23 mouse cellular contexts compared by ENCODE assay signal in the genomic region with DNA sequence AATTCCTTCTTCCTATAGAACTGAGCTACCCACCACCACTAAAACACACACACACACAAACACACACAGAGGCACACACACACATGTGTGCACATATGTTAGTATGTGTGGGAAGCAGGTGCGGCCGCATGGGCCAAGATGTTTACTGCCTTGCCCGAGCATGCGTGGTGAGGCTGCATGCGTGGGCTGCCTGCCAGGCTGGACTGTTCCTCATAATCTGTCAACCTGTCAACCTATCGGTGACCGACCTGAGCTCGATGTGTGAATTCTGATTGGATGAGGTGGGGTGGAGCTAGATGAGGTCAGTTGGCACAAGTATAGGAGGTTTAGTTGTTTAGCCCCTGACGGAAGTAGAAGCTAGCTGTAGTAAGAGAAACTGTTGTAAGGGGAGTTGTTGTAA. TPM values are rescaled to one million over a fixed set of nuclear protein-coding genes. Genes with fewer than 3 reads are reported as not detected.
DNase-seq lines count a peak whose midpoint lies in the region; ATAC-seq and TF ChIP-seq lines count a peak whose summit lies in the region.
"Had no signal": no experiment of that assay in that cellular context is flagged by ENCODE, and none has a peak within 500 bp of the region (broad histone marks: within the 10 kb centered on the region; RNA-seq: fewer than 3 reads in every experiment).

No protein-coding gene starts in this region.

- peak; percentile 45; the same call in 1 of the 2 replicates for ATAC-seq in heart, postnatal 0 days (ENCODE audit: insufficient read depth, low read depth)
- ATAC-seq: forebrain, embryonic 15.5 days had no signal

- no peak for TF ChIP-seq CTCF in heart, postnatal 0 days (IDR thresholded peaks at IDR 0.05; ENCODE audit: low read depth)

- H3K4me3 ChIP-seq in heart, postnatal 0 days (ENCODE audit: low read depth, low read length): no peak overlapping the region
- H3K4me3 ChIP-seq in embryonic facial prominence, embryonic 10.5 days: no peak overlapping the region
- H3K4me3 ChIP-seq: forebrain, embryonic 15.5 days; hindbrain, embryonic 12.5 days; kidney, embryonic 15.5 days; myocyte; neural tube, embryonic 13.5 days had no signal

- H3K4me1 ChIP-seq in heart, postnatal 0 days (ENCODE audit: control insufficient read depth, insufficient read depth): 0 out of 2 replicates have a peak, but pooled peaks cover 6% of the 10 kb centered on the region
- peaks cover 15% of the 10 kb centered on the region for H3K4me1 ChIP-seq in embryonic facial prominence, embryonic 10.5 days

- H3K9ac ChIP-seq in heart, postnatal 0 days (replicated peaks; ENCODE audit: low read depth, low read length): no peak overlapping the region
- H3K9ac ChIP-seq: forebrain, embryonic 15.5 days; kidney, embryonic 15.5 days; liver, embryonic 14.5 days; lung, embryonic 14.5 days; neural tube, embryonic 13.5 days had no signal

- no peaks in the 10 kb centered on the region for H3K9me3 ChIP-seq in heart, postnatal 0 days (replicated peaks; ENCODE audit: control insufficient read depth, low read length)
- H3K9me3 ChIP-seq in embryonic facial prominence, embryonic 10.5 days: no peaks in the 10 kb centered on the region
- H3K9me3 ChIP-seq: forebrain, embryonic 15.5 days; hindbrain, embryonic 12.5 days; kidney, embryonic 15.5 days; neural tube, embryonic 13.5 days had no signal

- no peak for TF ChIP-seq EP300 in heart, postnatal 0 days (IDR thresholded peaks at IDR 0.05; ENCODE audit: low read depth)

- H3K27ac ChIP-seq in heart, postnatal 0 days (ENCODE audit: low read depth): no peak overlapping the region
- H3K27ac ChIP-seq in embryonic facial prominence, embryonic 10.5 days (replicated peaks): no peak overlapping the region
- H3K27ac ChIP-seq: forebrain, embryonic 15.5 days; hindbrain, embryonic 12.5 days; kidney, embryonic 15.5 days; liver, embryonic 14.5 days; neural tube, embryonic 13.5 days had no signal

- no peak overlapping the region for H3K4me2 ChIP-seq in heart, postnatal 0 days (ENCODE audit: low read depth, low read length)
- H3K4me2 ChIP-seq: forebrain, embryonic 15.5 days; hindbrain, embryonic 12.5 days; kidney, embryonic 15.5 days; lung, embryonic 14.5 days; neural tube, embryonic 13.5 days had no signal

- peak; percentile 79 for DNase-seq in cerebellum, postnatal 10 days
- no peak for DNase-seq in cerebellum, adult 9-11 months
- no peak for DNase-seq in heart, postnatal 0 days (ENCODE audit: low spot score)
- no peak for DNase-seq in heart, adult 8-10 months (ENCODE audit: low spot score)
- DNase-seq in A20 (ENCODE audit: low read depth, low spot score): peak; percentile 76
- DNase-seq in heart, postnatal 4 days: peak; percentile 69
- no peak for DNase-seq in right cerebral cortex, postnatal 36 days (ENCODE audit: low spot score in 2 of 2)
- no peak for DNase-seq in embryonic facial prominence, embryonic 10.5 days (ENCODE audit: low spot score)
- DNase-seq: adrenal gland, adult 8-10 months; gastrocnemius, postnatal 36 days; kidney, adult 11 months; kidney, postnatal 36 days; lung, embryonic 14.5 days; midbrain, embryonic 14.5 days; right cerebral cortex, postnatal 4 days had no signal

- peaks cover 15% of the 10 kb centered on the region for H3K27me3 ChIP-seq in heart, postnatal 0 days (ENCODE audit: control insufficient read depth, insufficient read depth, low read length)
- peaks cover 56% of the 10 kb centered on the region for H3K27me3 ChIP-seq in embryonic facial prominence, embryonic 10.5 days (replicated peaks; ENCODE audit: low read depth, poor library complexity, severe bottlenecking)

- H3K36me3 ChIP-seq in heart, postnatal 0 days (replicated peaks; ENCODE audit: control insufficient read depth, insufficient read depth, low read length): peaks cover 67% of the 10 kb centered on the region
- H3K36me3 ChIP-seq in embryonic facial prominence, embryonic 10.5 days (replicated peaks): no peaks in the 10 kb centered on the region
- H3K36me3 ChIP-seq: forebrain, embryonic 15.5 days; hindbrain, embryonic 12.5 days; kidney, embryonic 15.5 days; neural tube, embryonic 13.5 days had no signal

- 57% methylated on average over 9 of the region's 9 CpGs for WGBS in heart, postnatal 0 days
- 91% methylated on average over 9 of the region's 9 CpGs for WGBS in embryonic facial prominence, embryonic 10.5 days

RNA-seq across cellular contexts. Expression of a gene that starts 5.4 kb away (rescaled TPM):
- 225 and 245 TPM in 2 replicates for total RNA-seq in heart, postnatal 0 days (2014; rRNA removed; ENCODE audit: low replicate concordance)
- polyA plus RNA-seq in heart, postnatal 0 days (2015; fragmentation: Nextera tagmentation; extraction: Ambion mirVana): 106 and 107 TPM in 2 replicates
- 1,000 to 10,000 TPM in 1 of 4 experiments, 100 to 1,000 TPM in 3; 788 to 1,002 (median 896) TPM for total RNA-seq in heart, adult 8-10 months (2022)
- 100 to 1,000 TPM; 436 to 453 TPM for total RNA-seq in heart, postnatal 4 days (2021)
- 0.05 and 0.24 TPM in 2 replicates for polyA plus RNA-seq in embryonic facial prominence, embryonic 10.5 days (2016; fragmentation: Nextera tagmentation; extraction: Ambion mirVana)
- total RNA-seq: common myeloid progenitor, adult 5-6 weeks; megakaryocyte, adult 5-6 weeks had no signal

RNA-seq across cellular contexts. Expression of a gene that starts 32.8 kb away (rescaled TPM):
- total RNA-seq in heart, postnatal 0 days (2014; rRNA removed; ENCODE audit: low replicate concordance): 10.2 and 12.4 TPM in 2 replicates
- polyA plus RNA-seq in heart, postnatal 0 days (2015; fragmentation: Nextera tagmentation; extraction: Ambion mirVana): 10.7 and 11.0 TPM in 2 replicates
- 10 to 100 TPM; 14.8 to 21.8 (median 19.4) TPM for total RNA-seq in heart, adult 8-10 months (2022)
- total RNA-seq in heart, postnatal 4 days (2021): 10 to 100 TPM; 12.9 to 13.1 TPM
- 4.0 and 4.7 TPM in 2 replicates for polyA plus RNA-seq in embryonic facial prominence, embryonic 10.5 days (2016; fragmentation: Nextera tagmentation; extraction: Ambion mirVana)

RNA-seq across cellular contexts. Expression of a gene that starts 52.2 kb away (rescaled TPM):
- total RNA-seq in heart, postnatal 0 days (2014; rRNA removed; ENCODE audit: low replicate concordance): 0.08 and 0.12 TPM in 2 replicates
- polyA plus RNA-seq in heart, postnatal 0 days (2015; fragmentation: Nextera tagmentation; extraction: Ambion mirVana): 0.63 and 0.75 TPM in 2 replicates
- under 1 TPM; 0.62 to 0.82 (median 0.63) TPM for total RNA-seq in heart, adult 8-10 months (2022)
- total RNA-seq in heart, postnatal 4 days (2021): under 1 TPM; 0.70 to 0.79 TPM
- 0.15 TPM in 1 of 2 replicates, not detected in the other for polyA plus RNA-seq in embryonic facial prominence, embryonic 10.5 days (2016; fragmentation: Nextera tagmentation; extraction: Ambion mirVana)
- total RNA-seq: common myeloid progenitor, adult 5-6 weeks; megakaryocyte, adult 5-6 weeks had no signal

Comparison
In these comparisons a context has a peak if more than half of its experiments do, and no peak if none do; other contexts are left out.
1. DNase-seq: peak in cerebellum, postnatal 10 days (2 of 2), A20 (single experiment) and heart, postnatal 4 days (single experiment); none in cerebellum, adult 9-11 months (single experiment), heart, postnatal 0 days (single experiment), heart, adult 8-10 months (single experiment), right cerebral cortex, postnatal 36 days (0 of 2) and embryonic facial prominence, embryonic 10.5 days (single experiment).